Mouse (Mus musculus): ENCODE results near the gene Rab43. TPM values are rescaled to one million over a fixed set of nuclear protein-coding genes. Genes with fewer than 3 reads are reported as not detected.
A peak's percentile ranks its signal among the peaks of the same experiment; 100 is the strongest.

Gene Rab43
- polyA plus RNA-seq, 1 experiment = 22.8 TPM

- Histone ChIP-seq H3K36me3 (ENCODE audit: control insufficient read depth) (peaks cover 93% of the 10 kb centered on the region), H3K4me1 (ENCODE audit: control insufficient read depth) (peaks cover 49% of the 10 kb centered on the region), H3K4me3 (replicated peaks) (no peak overlapping the region), H3K27me3 (ENCODE audit: control insufficient read depth) (no peaks in the 10 kb centered on the region), H3K9me3 (ENCODE audit: control insufficient read depth, low read length) (no peaks in the 10 kb centered on the region)
- no peak for TF ChIP-seq GATA1 (IDR thresholded peaks at IDR 0.05; ENCODE audit: low read length)
- no peak for TF ChIP-seq TAL1 (IDR thresholded peaks at IDR 0.05; ENCODE audit: low read length)
Measured at GRCm38 (mm10) chr6:87845031-87845695, 33.2 kb upstream of the Rab43 start.

GRCm38 (mm10) chr6:87842254-87842653, 30.3 kb upstream of the Rab43 start:
- Histone ChIP-seq H3K27me3 (ENCODE audit: control insufficient read depth) (no peaks in the 10 kb centered on the region), H3K4me3 (replicated peaks) (no peak overlapping the region), H3K36me3 (ENCODE audit: control insufficient read depth) (peaks cover 75% of the 10 kb centered on the region), H3K4me1 (ENCODE audit: control insufficient read depth) (peaks cover 51% of the 10 kb centered on the region), H3K9me3 (ENCODE audit: control insufficient read depth, low read length) (no peaks in the 10 kb centered on the region)
- TF ChIP-seq TAL1 (IDR thresholded peaks at IDR 0.05; ENCODE audit: low read length) (no peak), GATA1 (IDR thresholded peaks at IDR 0.05; ENCODE audit: low read length) (no peak)

- Histone ChIP-seq H3K4me3 (replicated peaks) (no peak overlapping the region), H3K4me1 (ENCODE audit: control insufficient read depth) (peaks cover 53% of the 10 kb centered on the region), H3K36me3 (ENCODE audit: control insufficient read depth) (peaks cover 73% of the 10 kb centered on the region), H3K27me3 (ENCODE audit: control insufficient read depth) (no peaks in the 10 kb centered on the region), H3K9me3 (ENCODE audit: control insufficient read depth, low read length) (no peaks in the 10 kb centered on the region)
- no peak for TF ChIP-seq TAL1 (IDR thresholded peaks at IDR 0.05; ENCODE audit: low read length)
- TF ChIP-seq GATA1 (IDR thresholded peaks at IDR 0.05; ENCODE audit: low read length) = no peak
Measured at GRCm38 (mm10) chr6:87841635-87842034, 29.7 kb upstream of the Rab43 start.

- H3K36me3 ChIP-seq (ENCODE audit: control insufficient read depth) = peaks cover 70% of the 10 kb centered on the region
- peak overlapping the region; percentile 80 for H3K4me3 ChIP-seq (replicated peaks)
- no peaks in the 10 kb centered on the region for H3K9me3 ChIP-seq (ENCODE audit: control insufficient read depth, low read length)
Measured at GRCm38 (mm10) chr6:87839797-87840341, 27.9 kb upstream of the Rab43 start.

GRCm38 (mm10) chr6:87838551-87839197, 26.7 kb upstream of the Rab43 start, which contains the start of gene Isy1:
TSS of gene Isy1 (minus strand) at chr6:87838798.
- Histone ChIP-seq H3K4me1 (ENCODE audit: control insufficient read depth) (peaks cover 50% of the 10 kb centered on the region), H3K27me3 (ENCODE audit: control insufficient read depth) (no peaks in the 10 kb centered on the region), H3K36me3 (ENCODE audit: control insufficient read depth) (peaks cover 69% of the 10 kb centered on the region), H3K4me3 (replicated peaks) (peak within 1 kb of the TSS; percentile 80), H3K9me3 (ENCODE audit: control insufficient read depth, low read length) (no peaks in the 10 kb centered on the region)
- TF ChIP-seq GATA1 (IDR thresholded peaks at IDR 0.05; ENCODE audit: low read length) = no peak
- no peak for TF ChIP-seq TAL1 (IDR thresholded peaks at IDR 0.05; ENCODE audit: low read length)

More at GRCm38 (mm10) chr6:87839797-87840341, 27.9 kb upstream of the Rab43 start:
- no peaks in the 10 kb centered on the region for H3K27me3 ChIP-seq (ENCODE audit: control insufficient read depth)
- TF ChIP-seq GATA1 (IDR thresholded peaks at IDR 0.05; ENCODE audit: low read length) = no peak
- TF ChIP-seq TAL1 (IDR thresholded peaks at IDR 0.05; ENCODE audit: low read length) = no peak
- H3K4me1 ChIP-seq (ENCODE audit: control insufficient read depth) = peaks cover 53% of the 10 kb centered on the region

GRCm38 (mm10) chr6:87835695-87836094, 23.7 kb upstream of the Rab43 start, which contains the start of gene Gm45140:
TSS of gene Gm45140 (minus strand) at chr6:87835795.
- Histone ChIP-seq H3K4me1 (ENCODE audit: control insufficient read depth) (peaks cover 42% of the 10 kb centered on the region), H3K9me3 (ENCODE audit: control insufficient read depth, low read length) (no peaks in the 10 kb centered on the region), H3K36me3 (ENCODE audit: control insufficient read depth) (peaks cover 63% of the 10 kb centered on the region), H3K27me3 (ENCODE audit: control insufficient read depth) (no peaks in the 10 kb centered on the region), H3K4me3 (replicated peaks) (no peak within 1 kb of the TSS)
- no peak for TF ChIP-seq GATA1 (IDR thresholded peaks at IDR 0.05; ENCODE audit: low read length)
- no peak for TF ChIP-seq TAL1 (IDR thresholded peaks at IDR 0.05; ENCODE audit: low read length)

GRCm38 (mm10) chr6:87820366-87820765, 8.4 kb upstream of the Rab43 start:
- no peak overlapping the region for H3K4me3 ChIP-seq (replicated peaks)
- no peaks in the 10 kb centered on the region for H3K9me3 ChIP-seq (ENCODE audit: control insufficient read depth, low read length)
- H3K27me3 ChIP-seq (ENCODE audit: control insufficient read depth) = no peaks in the 10 kb centered on the region
- H3K36me3 ChIP-seq (ENCODE audit: control insufficient read depth) = peaks cover 98% of the 10 kb centered on the region
- no peak for TF ChIP-seq TAL1 (IDR thresholded peaks at IDR 0.05; ENCODE audit: low read length)
- TF ChIP-seq GATA1 (IDR thresholded peaks at IDR 0.05; ENCODE audit: low read length) = no peak
- peaks cover 20% of the 10 kb centered on the region for H3K4me1 ChIP-seq (ENCODE audit: control insufficient read depth)

- no peak for TF ChIP-seq GATA1 (IDR thresholded peaks at IDR 0.05; ENCODE audit: low read length)
- no peak for TF ChIP-seq TAL1 (IDR thresholded peaks at IDR 0.05; ENCODE audit: low read length)
- Histone ChIP-seq H3K4me3 (replicated peaks) (no peak overlapping the region), H3K36me3 (ENCODE audit: control insufficient read depth) (peaks cover 69% of the 10 kb centered on the region), H3K9me3 (ENCODE audit: control insufficient read depth, low read length) (no peaks in the 10 kb centered on the region), H3K27me3 (ENCODE audit: control insufficient read depth) (no peaks in the 10 kb centered on the region), H3K4me1 (ENCODE audit: control insufficient read depth) (peaks cover 47% of the 10 kb centered on the region)
Measured at GRCm38 (mm10) chr6:87814486-87814885, 2.5 kb upstream of the Rab43 start.

- peak overlapping the region; percentile 82 for H3K4me3 ChIP-seq (replicated peaks)
- peaks cover 59% of the 10 kb centered on the region for H3K4me1 ChIP-seq (ENCODE audit: control insufficient read depth)
Measured at GRCm38 (mm10) chr6:87812656-87813055, 692 bp upstream of the Rab43 start.

More at GRCm38 (mm10) chr6:87812656-87813055, 692 bp upstream of the Rab43 start:
- no peaks in the 10 kb centered on the region for H3K27me3 ChIP-seq (ENCODE audit: control insufficient read depth)
- TF ChIP-seq TAL1 (IDR thresholded peaks at IDR 0.05; ENCODE audit: low read length) (no peak), GATA1 (IDR thresholded peaks at IDR 0.05; ENCODE audit: low read length) (no peak)
- H3K9me3 ChIP-seq (ENCODE audit: control insufficient read depth, low read length) = no peaks in the 10 kb centered on the region
- H3K36me3 ChIP-seq (ENCODE audit: control insufficient read depth) = peaks cover 69% of the 10 kb centered on the region
